Mouse (Mus musculus): ENCODE results near the gene Cfap61. TPM values are rescaled to one million over a fixed set of nuclear protein-coding genes. Genes with fewer than 3 reads are reported as not detected.

Gene Cfap61
- polyA plus RNA-seq, 1 experiment from 2014 or later, result 0.16 TPM

DNA sequence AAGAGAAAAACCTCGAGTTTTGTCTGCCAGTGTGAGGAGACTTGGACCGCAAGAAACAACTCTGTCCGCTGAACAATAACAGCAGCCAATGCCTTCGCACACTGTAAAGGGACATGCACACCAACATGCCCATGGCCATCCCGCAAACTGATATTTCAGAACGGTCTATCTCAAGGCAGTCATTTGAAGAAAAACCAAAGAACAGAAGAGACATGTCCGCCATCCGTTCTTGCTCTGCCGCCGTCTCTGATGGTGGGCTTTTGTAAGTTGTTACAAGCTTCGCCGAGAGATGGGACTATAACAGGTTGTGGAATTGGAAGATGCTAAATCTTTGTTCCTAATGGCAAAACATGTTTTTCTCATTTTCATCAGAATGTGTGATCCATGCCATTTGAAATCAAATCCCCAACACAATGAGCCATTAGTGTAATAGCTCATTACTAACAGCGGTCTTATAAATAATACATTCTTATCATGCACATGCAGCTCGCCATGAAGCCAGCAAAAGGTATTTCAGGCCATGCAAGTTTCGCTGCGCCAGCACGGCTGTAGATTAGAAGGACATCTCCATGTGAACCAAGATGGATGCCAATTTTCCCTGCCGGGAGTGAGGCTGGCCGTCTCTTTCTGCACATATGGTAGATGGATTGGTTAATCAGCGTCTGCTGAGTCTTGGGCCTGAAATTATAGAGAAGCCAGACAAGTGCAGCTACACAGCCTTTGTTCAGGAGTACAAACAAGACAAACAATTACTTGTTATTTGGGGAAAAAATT lies 36.8 kb downstream of the Cfap61 start:
- Histone ChIP-seq H3K4me1 (replicated peaks; ENCODE audit: control insufficient read depth, insufficient read depth) (no peaks in the 10 kb centered on the region), H3K36me3 (ENCODE audit: control insufficient read depth, insufficient read depth, low read length) (no peaks in the 10 kb centered on the region), H3K9ac (ENCODE audit: low read length) (no peak overlapping the region), H3K27me3 (ENCODE audit: control insufficient read depth, insufficient read depth, low read length) (no peaks in the 10 kb centered on the region), H3K27ac (replicated peaks) (no peak overlapping the region), H3K4me2 (replicated peaks; ENCODE audit: low read depth) (no peak overlapping the region), H3K4me3 (ENCODE audit: low read depth, low read length) (no peak overlapping the region), H3K9me3 (ENCODE audit: control insufficient read depth, low read length) (no peaks in the 10 kb centered on the region)
- no peak for ATAC-seq (ENCODE audit: low FRiP score, low TSS enrichment)
- 90% methylated on average over 20 of the region's 20 CpGs for WGBS
- no peak for TF ChIP-seq EP300 (optimal IDR thresholded peaks at IDR 0.05)
- no peak for TF ChIP-seq CTCF (IDR thresholded peaks at IDR 0.05; ENCODE audit: low read depth)
- DNase-seq (ENCODE audit: low spot score), result no peak

DNA sequence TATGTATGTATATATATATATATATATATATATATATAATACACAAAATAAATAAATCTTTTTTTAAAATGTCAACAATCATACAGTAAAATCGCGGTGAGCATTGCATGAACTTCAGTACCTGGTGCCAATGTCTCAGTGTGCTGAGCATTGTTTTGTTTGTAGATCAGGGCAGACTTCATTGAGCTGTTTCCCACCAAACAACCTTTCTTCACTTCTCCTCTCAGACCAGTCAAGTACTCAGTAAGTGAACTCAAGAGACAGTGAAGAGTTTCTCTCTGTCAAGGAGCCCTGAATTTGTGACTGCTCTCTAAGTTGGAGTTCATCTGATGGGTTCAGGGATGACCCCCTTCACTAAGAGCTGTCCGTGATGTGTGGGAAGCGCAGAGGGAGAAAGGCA lies 38.0 kb downstream of the Cfap61 start:
- Histone ChIP-seq H3K27ac (replicated peaks) (no peak overlapping the region), H3K4me2 (replicated peaks; ENCODE audit: low read depth) (no peak overlapping the region), H3K4me3 (ENCODE audit: low read depth, low read length) (no peak overlapping the region), H3K36me3 (ENCODE audit: control insufficient read depth, insufficient read depth, low read length) (no peaks in the 10 kb centered on the region), H3K4me1 (replicated peaks; ENCODE audit: control insufficient read depth, insufficient read depth) (no peaks in the 10 kb centered on the region), H3K9me3 (ENCODE audit: control insufficient read depth, low read length) (no peaks in the 10 kb centered on the region), H3K9ac (ENCODE audit: low read length) (no peak overlapping the region), H3K27me3 (ENCODE audit: control insufficient read depth, insufficient read depth, low read length) (no peaks in the 10 kb centered on the region)
- no peak for TF ChIP-seq EP300 (optimal IDR thresholded peaks at IDR 0.05)
- TF ChIP-seq CTCF (IDR thresholded peaks at IDR 0.05; ENCODE audit: low read depth), result no peak
- DNase-seq (ENCODE audit: low spot score), result no peak
- WGBS, result 78% methylated on average over 4 of the region's 4 CpGs
- ATAC-seq (ENCODE audit: low FRiP score, low TSS enrichment), result no peak

DNA sequence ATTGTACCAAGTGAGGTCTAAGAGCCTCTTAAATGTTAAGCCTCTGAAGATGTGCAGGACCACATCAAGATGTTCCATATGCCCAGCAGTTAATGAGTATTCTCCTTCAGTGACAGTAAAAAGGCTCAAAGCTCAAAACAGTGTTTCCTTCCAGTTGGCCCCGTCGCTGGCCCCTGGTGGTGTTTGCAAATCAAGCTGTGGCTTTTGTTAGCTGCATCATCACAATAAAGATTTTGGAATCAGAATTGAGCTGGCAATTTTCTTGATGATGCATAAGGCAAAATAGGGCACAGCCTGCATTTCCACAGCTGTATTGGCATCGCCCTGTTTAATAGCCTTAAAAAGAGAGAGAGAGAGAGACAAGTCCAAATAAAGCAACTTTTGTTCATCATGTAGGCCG lies 45.0 kb downstream of the Cfap61 start:
- TF ChIP-seq EP300 (optimal IDR thresholded peaks at IDR 0.05), result no peak
- no peak for TF ChIP-seq CTCF (IDR thresholded peaks at IDR 0.05; ENCODE audit: low read depth)
- no peak overlapping the region for H3K4me3 ChIP-seq (ENCODE audit: low read depth, low read length)
- no peak for ATAC-seq (ENCODE audit: low FRiP score, low TSS enrichment)

DNA sequence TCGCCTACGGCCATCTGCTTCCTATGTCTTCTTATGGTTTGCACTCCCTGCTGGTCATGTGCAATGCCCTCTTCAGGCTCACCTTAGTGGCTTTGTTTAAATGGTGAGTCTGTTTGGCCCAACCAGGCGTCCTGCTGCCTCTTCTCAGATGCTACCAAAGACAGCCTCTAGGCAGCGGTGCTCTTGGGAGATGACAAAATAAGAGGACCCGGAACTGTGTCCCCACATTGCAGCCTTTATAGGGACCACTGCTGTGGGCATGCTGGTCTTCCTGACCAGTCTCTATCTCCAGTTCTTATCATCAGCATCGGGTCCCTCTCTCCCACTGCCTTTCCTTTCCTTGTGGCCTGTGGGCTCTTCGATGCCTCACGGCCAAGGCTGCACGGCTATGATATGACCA lies 46.3 kb downstream of the Cfap61 start:
- Histone ChIP-seq H3K27me3 (ENCODE audit: control insufficient read depth, insufficient read depth, low read length) (no peaks in the 10 kb centered on the region), H3K36me3 (ENCODE audit: control insufficient read depth, insufficient read depth, low read length) (no peaks in the 10 kb centered on the region), H3K4me1 (replicated peaks; ENCODE audit: control insufficient read depth, insufficient read depth) (no peaks in the 10 kb centered on the region), H3K4me3 (ENCODE audit: low read depth, low read length) (no peak overlapping the region), H3K4me2 (replicated peaks; ENCODE audit: low read depth) (no peak overlapping the region), H3K27ac (replicated peaks) (no peak overlapping the region), H3K9ac (ENCODE audit: low read length) (no peak overlapping the region), H3K9me3 (ENCODE audit: control insufficient read depth, low read length) (no peaks in the 10 kb centered on the region)
- 85% methylated on average over 9 of the region's 9 CpGs for WGBS
- TF ChIP-seq EP300 (optimal IDR thresholded peaks at IDR 0.05) (no peak), CTCF (IDR thresholded peaks at IDR 0.05; ENCODE audit: low read depth) (no peak)
- ATAC-seq (ENCODE audit: low FRiP score, low TSS enrichment), result no peak
- DNase-seq (ENCODE audit: low spot score), result no peak

More for the DNA sequence above, 45.0 kb downstream of the Cfap61 start:
- Histone ChIP-seq H3K27me3 (ENCODE audit: control insufficient read depth, insufficient read depth, low read length) (no peaks in the 10 kb centered on the region), H3K9me3 (ENCODE audit: control insufficient read depth, low read length) (no peaks in the 10 kb centered on the region), H3K27ac (replicated peaks) (no peak overlapping the region), H3K4me2 (replicated peaks; ENCODE audit: low read depth) (no peak overlapping the region), H3K4me1 (replicated peaks; ENCODE audit: control insufficient read depth, insufficient read depth) (no peaks in the 10 kb centered on the region), H3K9ac (ENCODE audit: low read length) (no peak overlapping the region), H3K36me3 (ENCODE audit: control insufficient read depth, insufficient read depth, low read length) (no peaks in the 10 kb centered on the region)
- 80% methylated on average over 4 of the region's 4 CpGs for WGBS
- no peak for DNase-seq (ENCODE audit: low spot score)

DNA sequence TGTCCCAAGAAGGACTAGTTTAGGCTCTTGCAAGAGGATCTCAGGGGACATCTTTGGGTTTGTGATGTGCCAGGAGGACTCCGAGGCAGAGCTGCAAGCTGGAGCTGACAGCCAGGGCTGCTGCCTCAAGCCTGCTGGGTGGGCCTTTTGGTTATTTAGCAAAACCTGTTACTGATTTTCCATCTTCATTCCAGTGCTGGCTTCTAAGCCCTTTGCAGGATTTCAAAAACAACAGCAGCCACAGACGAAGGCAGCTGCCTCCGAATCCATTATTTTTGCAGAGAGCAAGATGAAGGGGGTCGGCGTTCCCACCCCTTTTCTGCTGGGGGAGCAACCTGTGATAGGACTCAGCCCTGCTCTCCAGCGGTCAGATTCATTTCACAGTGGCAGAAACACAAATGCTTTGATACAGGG lies 47.1 kb downstream of the Cfap61 start:
- no peaks in the 10 kb centered on the region for H3K36me3 ChIP-seq (ENCODE audit: control insufficient read depth, insufficient read depth, low read length)
- TF ChIP-seq CTCF (IDR thresholded peaks at IDR 0.05; ENCODE audit: low read depth), result no peak
- no peak for TF ChIP-seq EP300 (optimal IDR thresholded peaks at IDR 0.05)
- no peak for ATAC-seq (ENCODE audit: low FRiP score, low TSS enrichment)
- H3K4me3 ChIP-seq (ENCODE audit: low read depth, low read length), result no peak overlapping the region
- H3K4me2 ChIP-seq (replicated peaks; ENCODE audit: low read depth), result no peak overlapping the region
- H3K27me3 ChIP-seq (ENCODE audit: control insufficient read depth, insufficient read depth, low read length), result no peaks in the 10 kb centered on the region
- 52% methylated on average over 6 of the region's 6 CpGs for WGBS
- DNase-seq (ENCODE audit: low spot score), result no peak
- no peak overlapping the region for H3K27ac ChIP-seq (replicated peaks)
- no peaks in the 10 kb centered on the region for H3K9me3 ChIP-seq (ENCODE audit: control insufficient read depth, low read length)
- H3K4me1 ChIP-seq (replicated peaks; ENCODE audit: control insufficient read depth, insufficient read depth), result no peaks in the 10 kb centered on the region
- no peak overlapping the region for H3K9ac ChIP-seq (ENCODE audit: low read length)

DNA sequence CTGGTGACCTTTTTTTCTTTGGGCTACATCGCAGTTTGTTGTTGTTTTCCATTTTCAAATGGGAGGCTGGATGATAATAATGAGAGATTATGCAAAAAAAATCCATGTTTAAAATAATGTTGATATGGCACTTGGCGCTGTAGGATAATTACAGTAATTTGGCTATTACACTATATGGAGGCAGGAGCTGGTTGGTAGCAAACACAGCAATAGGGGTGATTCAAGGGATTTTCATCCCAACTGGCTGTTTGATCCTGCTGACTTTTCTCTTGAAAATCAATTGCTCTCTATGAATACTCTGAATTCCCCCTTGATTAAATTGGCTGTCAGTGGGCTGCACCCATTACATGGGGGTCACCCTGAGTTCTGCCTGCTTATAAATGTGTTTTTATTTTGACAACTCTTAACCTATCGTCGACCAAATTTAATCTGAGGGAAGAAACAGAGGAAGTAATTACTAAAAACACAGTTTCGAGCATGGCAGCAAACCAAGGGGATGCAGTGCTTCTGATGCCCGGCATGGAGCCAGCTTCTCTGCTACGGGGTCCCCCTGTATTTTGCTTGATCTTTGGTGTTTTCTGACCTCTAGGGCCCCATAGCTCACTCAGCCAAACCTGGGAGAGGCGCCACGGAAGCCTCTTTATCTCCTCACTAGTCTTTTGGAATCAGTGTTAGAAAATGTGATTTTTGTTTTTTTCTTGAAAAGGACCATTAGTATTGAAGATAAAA lies 47.9 kb downstream of the Cfap61 start:
- H3K27me3 ChIP-seq (ENCODE audit: control insufficient read depth, insufficient read depth, low read length), result no peaks in the 10 kb centered on the region
- ATAC-seq (ENCODE audit: low FRiP score, low TSS enrichment) (no peak), DNase-seq (ENCODE audit: low spot score) (no peak)
- H3K36me3 ChIP-seq (ENCODE audit: control insufficient read depth, insufficient read depth, low read length), result no peaks in the 10 kb centered on the region
- TF ChIP-seq EP300 (optimal IDR thresholded peaks at IDR 0.05) (no peak), CTCF (IDR thresholded peaks at IDR 0.05; ENCODE audit: low read depth) (no peak)
- H3K27ac ChIP-seq (replicated peaks), result no peak overlapping the region
- H3K4me3 ChIP-seq (ENCODE audit: low read depth, low read length), result no peak overlapping the region
- H3K9ac ChIP-seq (ENCODE audit: low read length), result no peak overlapping the region
- 76% methylated on average over 9 of the region's 9 CpGs for WGBS
- no peaks in the 10 kb centered on the region for H3K9me3 ChIP-seq (ENCODE audit: control insufficient read depth, low read length)
- H3K4me1 ChIP-seq (replicated peaks; ENCODE audit: control insufficient read depth, insufficient read depth), result no peaks in the 10 kb centered on the region
- no peak overlapping the region for H3K4me2 ChIP-seq (replicated peaks; ENCODE audit: low read depth)

Data from stomach, postnatal 0 days (tissue).